Mouse (Mus musculus) CH12.LX (cell line): ENCODE measurements around the gene Padi6. TPM values are rescaled to one million over a fixed set of nuclear protein-coding genes. Genes with fewer than 3 reads are reported as not detected.

Experiments
- DNase-seq: peaks from one replicate; pipeline ENCODE4 v3.0.0-alpha.2; 2013; ENCODE audit errors: extremely low read depth
- H3K27ac ChIP-seq: 2 replicates; pipeline ENCODE4 v1.5.1; 2012; ENCODE audit warnings: low read depth, mild to moderate bottlenecking, control low read depth, moderate library complexity; ENCODE audit not compliant: insufficient read depth
- H3K27me3 ChIP-seq: replicated peaks from 2 replicates; pipeline ENCODE3; 2012; ENCODE audit warnings: inconsistent platforms
- H3K36me3 ChIP-seq, 2 experiments: replicated peaks in 1 of 2; 2 replicates each; pipeline versions ENCODE3 to v1.6.1; 2012; ENCODE audit warnings: inconsistent platforms in 1 of 2, low read length in 1 of 2, mild to moderate bottlenecking in 1 of 2, mixed read lengths in 1 of 2, moderate library complexity in 1 of 2; ENCODE audit not compliant: control insufficient read depth in 1 of 2, insufficient read depth in 1 of 2
- H3K4me1 ChIP-seq, 2 experiments: 2 replicates each; pipeline ENCODE4 v1.6.1; 2012; ENCODE audit warnings: inconsistent platforms in 1 of 2, moderate library complexity in 1 of 2; ENCODE audit not compliant: insufficient read depth in 2 of 2, control insufficient read depth in 1 of 2
- H3K4me2 ChIP-seq: 2 replicates; pipeline ENCODE4 v1.6.1; 2012; ENCODE audit warnings: low read depth, mild to moderate bottlenecking, control low read depth; ENCODE audit not compliant: poor library complexity, insufficient read depth, severe bottlenecking
- H3K4me3 ChIP-seq, 3 experiments: fragments of 150-350 bp in 1 of 3; sonication (generic) in 1 of 3; replicated peaks in 1 of 3; 2 replicates each; pipeline versions ENCODE3 to v1.5.1; 2011 to 2012; ENCODE audit warnings: low read depth in 2 of 3, low read length in 2 of 3, mild to moderate bottlenecking in 2 of 3, moderate library complexity in 2 of 3, control low read depth in 1 of 3, improper control_type of control experiment in 1 of 3, inconsistent platforms in 1 of 3, mixed read lengths in 1 of 3; ENCODE audit not compliant: poor library complexity in 1 of 3
- H3K79me2 ChIP-seq: replicated peaks from 2 replicates; pipeline ENCODE4 v1.6.1; 2012; ENCODE audit warnings: mild to moderate bottlenecking, moderate library complexity; ENCODE audit not compliant: control insufficient read depth, poor library complexity, insufficient read depth, severe bottlenecking; ENCODE audit errors: extremely low read depth
- H3K9ac ChIP-seq: 2 replicates; pipeline ENCODE4 v1.6.1; 2012; ENCODE audit warnings: low read depth, mild to moderate bottlenecking, control low read depth, moderate library complexity; ENCODE audit not compliant: insufficient read depth
- H3K9me3 ChIP-seq: replicated peaks from 2 replicates; pipeline ENCODE3; 2012; ENCODE audit warnings: low read length, inconsistent platforms, mixed read lengths
- BHLHE40 ChIP-seq: IDR thresholded peaks from 2 replicates; pipeline ENCODE4 v1.6.1; 2011; ENCODE audit warnings: mild to moderate bottlenecking, low read depth, low read length, improper control_type of control experiment
- CHD1 ChIP-seq: IDR thresholded peaks from 2 replicates; pipeline ENCODE4 v1.6.1; 2012; ENCODE audit warnings: low read depth, low read length, improper control_type of control experiment, inconsistent platforms
- CHD2 ChIP-seq: IDR thresholded peaks from 2 replicates; pipeline ENCODE4 v1.6.1; 2011; ENCODE audit warnings: low read length, improper control_type of control experiment
- ELF1 ChIP-seq: IDR thresholded peaks from 2 replicates; pipeline ENCODE4 v1.6.1; 2014; ENCODE audit warnings: low read depth, mild to moderate bottlenecking, inconsistent platforms, low read length, improper control_type of control experiment
- EP300 ChIP-seq: IDR thresholded peaks from 2 replicates; pipeline ENCODE4 v1.6.1; 2011; ENCODE audit warnings: low read length, improper control_type of control experiment
- ETS1 ChIP-seq: conservative IDR thresholded peaks from 2 replicates; pipeline ENCODE4 v1.6.1; 2012; ENCODE audit warnings: low read depth, mild to moderate bottlenecking, inconsistent platforms, low read length, improper control_type of control experiment, moderate library complexity
- IRF4 ChIP-seq: IDR thresholded peaks from 2 replicates; pipeline ENCODE4 v1.6.1; 2014; ENCODE audit warnings: low read depth, mild to moderate bottlenecking, inconsistent platforms, low read length, improper control_type of control experiment
- JUN ChIP-seq: IDR thresholded peaks from 2 replicates; pipeline ENCODE4 v1.6.1; 2011; ENCODE audit warnings: low read depth, mild to moderate bottlenecking, low read length, improper control_type of control experiment, moderate library complexity; ENCODE audit not compliant: insufficient read depth
- MAX ChIP-seq: IDR thresholded peaks from 2 replicates; pipeline ENCODE4 v1.6.1; 2011; ENCODE audit warnings: low read length, improper control_type of control experiment
- MAZ ChIP-seq: IDR thresholded peaks from 2 replicates; pipeline ENCODE4 v1.6.1; 2012; ENCODE audit warnings: low read depth, mild to moderate bottlenecking, inconsistent platforms, low read length, improper control_type of control experiment, moderate library complexity
- MXI1 ChIP-seq: IDR thresholded peaks from 2 replicates; pipeline ENCODE4 v1.6.1; 2011; ENCODE audit warnings: mild to moderate bottlenecking, low read depth, low read length, improper control_type of control experiment
- NRF1 ChIP-seq: IDR thresholded peaks from 2 replicates; pipeline ENCODE4 v1.6.1; 2014; ENCODE audit warnings: low read depth, mild to moderate bottlenecking, inconsistent platforms, low read length, improper control_type of control experiment, moderate library complexity
- SIN3A ChIP-seq: IDR thresholded peaks from 2 replicates; pipeline ENCODE4 v1.6.1; 2012; ENCODE audit warnings: low read length, improper control_type of control experiment, inconsistent platforms
- SMC3 ChIP-seq: IDR thresholded peaks from 2 replicates; pipeline ENCODE4 v1.6.1; 2011; ENCODE audit warnings: low read depth, low read length, improper control_type of control experiment
- TBP ChIP-seq: conservative IDR thresholded peaks from 2 replicates; pipeline ENCODE4 v1.6.1; 2011; ENCODE audit warnings: low read depth, low read length, improper control_type of control experiment
- ZKSCAN1 ChIP-seq: IDR thresholded peaks from 2 replicates; pipeline ENCODE4 v1.6.1; 2012; ENCODE audit warnings: low read depth, inconsistent platforms, low read length, improper control_type of control experiment, borderline replicate concordance
- ZNF384 ChIP-seq: IDR thresholded peaks from 2 replicates; pipeline ENCODE4 v1.6.1; 2012; ENCODE audit warnings: low read depth, low read length, improper control_type of control experiment, inconsistent platforms
- dilution Hi-C: fragments of 300-500 bp; cut with MboI; formaldehyde crosslinking; loops from 2 replicates; pipeline ENCODE4 v1.14.3; 2020; ENCODE audit warnings: low sequenced_read_pairs; ENCODE audit not compliant: extremely low pct_unique_long_range_greater_than_20kb, extremely low pct_ligation_motif_present
- in situ Hi-C: fragments of 300-500 bp; cut with MboI; formaldehyde crosslinking; loops from 3 replicates; pipeline ENCODE4 v1.14.3; 2019; ENCODE audit warnings: low sequenced_read_pairs, low pct_ligation_motif_present, low pct_unique_long_range_greater_than_20kb, mixed read lengths
- polyA plus RNA-seq: library from polyadenylated mRNA; unstranded; fragments of >175 nt; gene quantifications from 2 replicates; pipeline ENCODE4 v1.2.1, GENCODE M21; 2012; ENCODE audit warnings: low read depth; ENCODE audit not compliant: insufficient read length
- total RNA-seq, 2 experiments: library from RNA; depleted of rRNA; stranded (reverse); fragments of 300-350 nt in 1 of 2; fragments of >200 nt in 1 of 2; gene quantifications; 2 replicates each; pipeline ENCODE4 v1.2.3; 2012 to 2014

Gene Padi6
- total and polyA plus RNA-seq, 3 experiments: not detected

DNA sequence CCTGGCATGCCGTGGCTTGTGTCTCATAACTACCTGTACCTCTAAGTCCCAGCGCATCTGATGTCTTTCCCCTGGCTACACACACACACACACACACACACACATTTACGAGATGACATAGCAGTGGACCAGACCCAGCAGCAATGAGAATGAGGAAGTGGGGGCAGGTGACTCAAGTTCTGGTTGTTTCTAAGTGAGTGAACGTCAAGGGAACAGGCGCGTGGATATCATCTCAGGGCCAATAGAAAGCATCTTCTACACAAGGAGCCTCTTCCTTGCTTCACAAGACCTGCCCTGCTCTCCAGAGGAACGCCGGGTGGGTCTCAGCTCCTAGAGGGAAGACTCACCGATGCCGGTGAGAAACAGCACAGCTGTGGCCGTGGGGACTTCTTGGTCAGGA lies 1.8 kb downstream of the Padi6 start:
- no peak overlapping the region for H3K4me3 ChIP-seq
- H3K9me3 ChIP-seq: no peaks in the 10 kb centered on the region
- peaks cover 44% of the 10 kb centered on the region for H3K27me3 ChIP-seq
- DNase-seq: peak; percentile 66
- no peaks in the 10 kb centered on the region for H3K79me2 ChIP-seq
- in situ Hi-C loops: loop anchor here (5.0 kb wide), 1 partner anchor 63 kb away; no protein-coding TSS in a partner anchor
- H3K4me1 ChIP-seq: peaks cover 12 to 16% of the 10 kb centered on the region in 2 experiments
- TF ChIP-seq MAX (peak; percentile 46; the same call in 1 of the 2 replicates), MAZ (no peak), BHLHE40 (peak; percentile 72), ELF1 (peak; percentile 67), ETS1 (peak; percentile 23; the same call in 1 of the 2 replicates), MXI1 (no peak), EP300 (peak; percentile 48), CHD2 (no peak)
- dilution Hi-C loops: no loop called here
- no peak overlapping the region for H3K27ac ChIP-seq
- no peak overlapping the region for H3K4me2 ChIP-seq
- no peak overlapping the region for H3K9ac ChIP-seq
- H3K36me3 ChIP-seq: no peaks in the 10 kb centered on the region

DNA sequence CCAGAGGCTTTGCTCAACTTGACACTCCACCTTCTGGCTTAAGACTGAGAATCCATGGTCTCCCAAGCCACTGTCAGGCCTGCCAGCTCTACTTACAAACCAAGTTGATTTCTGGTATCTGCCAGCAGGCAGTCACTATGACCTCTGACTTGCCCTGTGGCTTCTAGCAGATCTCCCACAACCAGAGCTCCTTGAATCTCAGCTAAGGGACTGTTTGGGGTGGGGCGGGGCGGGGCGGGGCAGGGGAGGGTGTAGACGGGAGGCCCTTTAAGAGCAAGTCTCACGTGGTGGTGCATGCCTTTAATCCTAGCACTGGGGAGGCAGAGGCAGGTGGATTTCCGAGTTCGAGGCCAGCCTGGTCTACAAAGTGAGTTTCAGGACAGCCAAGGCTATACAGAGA lies 9.6 kb downstream of the Padi6 start:
- no peak overlapping the region for H3K27ac ChIP-seq
- no peak overlapping the region for H3K9ac ChIP-seq
- in situ Hi-C loops: no loop called here
- no peaks in the 10 kb centered on the region for H3K9me3 ChIP-seq
- no peak for DNase-seq
- dilution Hi-C loops: no loop called here
- H3K36me3 ChIP-seq: no peaks in the 10 kb centered on the region
- no peak for TF ChIP-seq JUN
- TF ChIP-seq SIN3A: no peak
- no peak for TF ChIP-seq CHD1
- no peak for TF ChIP-seq MAZ
- no peak for TF ChIP-seq NRF1
- TF ChIP-seq SMC3: no peak
- no peak for TF ChIP-seq TBP
- no peak for TF ChIP-seq IRF4
- TF ChIP-seq ETS1: no peak
- TF ChIP-seq ZKSCAN1: no peak
- no peak for TF ChIP-seq ZNF384
- TF ChIP-seq, all 38 proteins: peak for 0
- no peak overlapping the region for H3K4me2 ChIP-seq
- H3K79me2 ChIP-seq: no peaks in the 10 kb centered on the region
- H3K27me3 ChIP-seq: peaks cover 32% of the 10 kb centered on the region
- H3K4me1 ChIP-seq: no peaks in the 10 kb centered on the region; a peak in 2 of 4 replicates
- no peak overlapping the region for H3K4me3 ChIP-seq
